Mouse (Mus musculus) ES-CJ7 (cell line): ENCODE measurements at regions not wholly inside any gene's neighbourhood (a gene's known extent, or its start where the extent isn't known, plus 50 kb on each side); places are given as distances from the start of the nearest gene placed in this dataset.

ENCODE experiments used
- DNase-seq: peaks from one replicate; pipeline ENCODE4 v3.0.0; 2011; ENCODE audit warnings: low read depth, low spot score

- no peak for DNase-seq
Measured at GRCm38 (mm10) chr13:113536306-113536705, 82.1 kb downstream of the Snx18 start.

DNA sequence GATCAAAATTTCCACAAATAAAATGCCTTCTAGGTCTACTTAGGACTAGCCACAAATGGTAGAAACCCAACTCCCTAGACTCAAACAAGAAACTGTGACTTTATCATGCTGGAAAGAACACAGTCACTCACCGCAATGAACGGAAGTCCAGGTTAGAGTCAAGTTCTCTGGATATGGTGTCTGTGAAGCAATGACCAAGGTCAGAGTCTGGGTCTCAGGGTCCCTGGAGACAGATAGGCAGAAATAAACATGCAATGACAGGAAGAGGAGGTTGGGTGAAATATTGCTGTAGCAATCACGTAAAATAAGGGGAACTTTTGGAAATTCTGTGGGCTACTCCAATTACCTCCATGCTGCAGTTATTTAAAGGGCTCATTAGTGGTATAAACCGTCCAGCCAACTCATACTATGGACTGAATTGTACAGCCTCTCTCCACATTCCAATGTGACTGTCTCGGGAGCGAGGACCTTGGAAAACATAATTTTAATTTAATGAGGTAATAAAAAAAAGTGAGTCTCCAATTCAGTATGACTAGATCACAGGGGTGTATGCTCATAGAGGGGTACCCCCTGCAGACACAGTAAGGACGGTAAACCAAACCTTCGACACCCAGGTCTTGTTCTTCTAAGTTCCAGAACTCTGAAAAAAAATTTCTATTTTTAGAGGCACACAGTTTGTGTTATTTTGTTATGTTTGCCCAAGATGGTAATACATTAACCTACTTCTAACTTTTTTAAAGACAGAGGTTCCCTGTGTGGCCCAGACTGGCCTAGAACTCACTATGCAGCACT, 83.5 kb downstream of the Snx18 start:
- DNase-seq = no peak

DNA sequence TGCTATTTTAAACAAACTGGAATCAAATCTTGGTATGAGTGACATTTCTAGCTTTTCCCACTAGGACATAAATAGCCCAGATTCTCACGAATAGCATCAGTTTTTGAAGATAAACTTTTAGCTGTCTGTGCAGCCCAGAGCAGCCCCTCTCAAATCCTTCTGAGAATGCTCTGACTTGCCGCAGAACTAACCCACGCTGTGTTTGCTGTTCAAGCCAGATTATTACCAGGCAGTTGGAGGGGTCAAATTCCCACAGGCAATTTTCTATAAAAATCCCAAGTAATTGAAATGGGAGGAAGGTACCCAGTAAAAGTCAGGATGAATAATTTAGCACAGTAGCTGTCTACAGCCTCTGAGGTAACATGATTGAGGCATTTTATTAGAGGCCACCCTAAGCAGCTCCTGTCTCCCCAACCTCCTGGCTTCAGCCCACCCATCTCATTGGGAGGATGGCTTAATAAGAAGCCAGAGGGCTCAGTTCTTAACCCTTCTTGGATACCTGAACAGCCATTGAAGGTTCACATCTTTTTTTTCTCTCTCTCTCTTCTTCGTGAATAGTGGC, 84.4 kb downstream of the Snx18 start:
- DNase-seq = no peak

DNA sequence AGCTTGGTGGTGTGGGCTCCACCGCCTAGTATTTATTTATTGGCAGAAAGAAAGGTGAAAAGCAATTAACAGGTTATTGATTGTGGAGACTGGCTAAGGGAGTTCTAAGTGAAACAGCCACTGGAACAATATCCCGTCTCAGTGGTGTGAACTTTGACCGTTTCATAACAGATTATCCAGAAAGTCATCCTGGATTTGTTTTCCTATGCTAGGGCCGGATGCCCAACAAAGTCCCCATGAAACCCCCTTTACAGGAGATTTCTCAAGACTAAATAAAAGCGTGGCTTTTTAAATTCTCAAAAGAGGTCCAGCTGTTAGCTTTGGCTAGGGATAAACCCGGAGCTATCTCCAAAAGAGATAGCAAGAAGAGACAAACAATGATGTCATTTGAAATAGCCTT, 91.4 kb downstream of the Snx18 start:
- no peak for DNase-seq

DNA sequence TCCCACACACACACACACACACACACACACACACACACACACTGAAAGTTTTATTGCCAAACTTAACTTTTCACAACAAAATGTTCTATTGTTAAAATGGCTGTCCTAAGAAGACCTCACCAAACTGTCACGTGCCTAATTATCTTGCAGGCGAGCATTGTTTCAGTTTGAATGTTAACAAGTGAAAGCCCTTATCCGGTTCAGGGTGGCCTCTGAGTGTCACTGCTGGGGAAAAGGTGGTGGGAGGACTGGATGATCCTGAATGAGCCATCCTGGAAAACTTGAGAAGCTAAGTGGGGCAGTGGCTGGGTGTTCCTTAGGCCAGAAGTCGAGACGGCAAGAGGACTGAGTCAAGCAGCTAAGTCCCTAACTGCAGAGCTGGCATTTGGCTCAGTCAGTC, 94.9 kb downstream of the Snx18 start:
- peak; percentile 27 for DNase-seq

DNA sequence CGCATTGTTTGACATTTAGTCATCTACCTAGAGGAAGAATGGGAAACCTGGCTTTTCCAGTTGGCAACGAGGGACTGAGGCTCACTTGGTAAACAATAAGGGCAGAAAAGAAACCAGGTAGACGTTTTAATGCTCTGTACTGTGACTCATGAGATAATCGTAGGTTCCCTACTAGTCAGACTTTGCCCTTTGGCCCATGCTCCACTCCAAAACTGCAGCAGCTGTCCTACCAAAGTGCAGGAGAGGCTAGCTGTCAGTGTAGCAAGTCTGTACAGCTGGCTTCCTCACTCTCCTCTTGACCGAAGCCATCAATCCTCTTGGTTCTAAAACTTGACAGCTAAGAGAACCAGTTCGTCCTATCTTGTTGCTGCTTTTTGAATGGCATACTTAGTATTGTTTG, 100.2 kb downstream of the Snx18 start:
- DNase-seq = no peak

DNA sequence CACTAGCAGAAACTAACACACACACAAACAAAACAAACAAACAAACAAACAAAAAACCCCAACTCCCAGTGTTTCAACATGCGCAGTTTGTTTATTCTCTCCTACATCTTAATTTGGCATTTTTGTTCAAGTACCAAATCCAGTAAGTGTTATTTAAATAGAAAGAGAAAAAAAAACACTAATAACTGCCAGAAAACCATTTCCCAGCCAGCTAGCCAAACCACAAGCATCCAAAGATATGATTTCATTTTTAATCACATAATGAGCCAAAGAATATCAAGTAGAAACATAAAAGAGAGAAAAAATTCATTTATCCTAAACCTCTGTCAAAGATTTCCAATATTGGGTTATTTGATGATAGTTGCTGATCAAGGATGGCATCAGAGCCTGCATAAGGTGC, 102.3 kb downstream of the Snx18 start:
- DNase-seq = no peak

GRCm38 (mm10) chr13:113515162-113515600, 103.2 kb downstream of the Snx18 start:
- DNase-seq = peak; percentile 68

- DNase-seq = no peak
Measured at GRCm38 (mm10) chr13:113509403-113510185, 108.8 kb downstream of the Snx18 start.

DNA sequence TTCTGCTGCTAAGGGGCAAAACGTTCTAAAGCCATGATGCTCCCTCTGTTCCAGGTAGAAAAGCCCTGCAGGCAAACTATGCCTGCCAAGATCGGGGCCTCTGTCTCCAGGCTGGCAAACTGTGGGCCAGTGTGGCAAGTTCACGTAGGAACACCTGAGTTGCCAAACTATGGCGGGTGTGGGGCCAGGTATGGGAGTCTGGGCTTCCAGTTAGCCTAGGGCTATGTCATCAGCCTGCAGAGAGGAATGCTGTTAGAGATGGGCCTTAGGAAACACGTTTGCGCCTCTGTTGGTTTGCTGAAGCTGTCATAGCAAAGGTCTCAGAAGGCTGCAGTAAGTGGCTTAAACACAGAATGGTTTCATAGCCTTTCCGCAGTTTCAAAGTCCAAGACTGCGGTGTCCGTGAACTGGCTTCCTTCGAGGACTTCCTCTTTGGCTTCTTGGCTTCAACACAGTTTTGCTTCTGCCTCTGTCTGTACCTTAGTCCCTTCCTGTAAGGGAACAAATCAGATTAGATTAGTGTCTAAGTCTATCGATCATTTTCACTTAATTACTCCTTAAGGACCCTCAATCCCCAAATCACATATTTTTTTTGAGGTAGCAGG, 110.1 kb downstream of the Snx18 start:
- DNase-seq = no peak

- DNase-seq = no peak
Measured at GRCm38 (mm10) chr13:113502528-113502927, 115.8 kb downstream of the Snx18 start.

DNA sequence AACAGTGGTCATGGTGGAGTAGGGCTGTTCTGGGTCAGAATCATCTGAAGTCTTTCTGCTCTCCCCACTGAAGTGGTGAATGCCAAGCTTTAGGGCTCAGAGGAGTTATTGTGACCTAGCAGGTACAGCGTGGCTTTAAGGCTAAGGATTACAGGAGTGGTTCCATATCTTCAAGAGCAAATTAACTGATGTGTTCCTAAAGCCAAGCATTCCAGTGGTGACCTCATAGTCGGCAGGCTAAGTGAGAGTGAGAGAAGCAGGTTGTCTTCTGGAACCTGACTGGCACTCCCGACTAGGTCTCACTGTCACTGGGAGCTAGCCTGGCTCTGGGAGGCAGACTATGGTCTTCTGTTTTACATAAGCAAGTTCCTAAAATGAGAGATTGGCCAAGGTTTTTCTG, 116.3 kb downstream of the Snx18 start:
- no peak for DNase-seq

DNA sequence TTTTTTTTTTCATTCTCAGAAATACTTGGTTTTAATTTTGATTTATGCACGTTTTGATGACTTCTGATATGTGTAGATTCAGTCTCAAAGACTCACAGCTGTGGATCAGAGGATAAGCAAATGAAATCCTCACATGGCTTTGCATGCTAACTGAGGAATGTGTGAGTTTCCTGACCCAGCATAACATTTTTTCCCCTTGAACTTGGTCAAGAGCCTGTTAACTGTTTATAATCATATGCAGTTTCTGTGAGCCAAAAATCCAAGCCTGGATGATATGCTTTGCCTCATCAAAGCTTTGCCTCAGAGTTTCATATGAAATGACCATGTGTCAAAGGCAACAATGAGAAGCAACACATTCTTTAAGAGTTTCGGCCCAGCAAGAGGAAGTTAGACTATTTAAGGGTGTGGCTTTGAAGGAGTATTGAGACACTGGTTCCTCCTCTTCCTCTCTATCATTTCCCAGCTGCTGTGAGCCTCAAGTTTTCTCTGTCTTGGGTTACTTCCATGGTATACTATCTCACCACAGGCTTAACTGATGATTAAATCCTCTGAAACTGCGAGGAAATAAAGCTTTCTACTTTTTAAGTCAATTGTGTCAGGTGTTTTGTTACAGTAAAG, 117.9 kb downstream of the Snx18 start:
- DNase-seq = no peak

DNA sequence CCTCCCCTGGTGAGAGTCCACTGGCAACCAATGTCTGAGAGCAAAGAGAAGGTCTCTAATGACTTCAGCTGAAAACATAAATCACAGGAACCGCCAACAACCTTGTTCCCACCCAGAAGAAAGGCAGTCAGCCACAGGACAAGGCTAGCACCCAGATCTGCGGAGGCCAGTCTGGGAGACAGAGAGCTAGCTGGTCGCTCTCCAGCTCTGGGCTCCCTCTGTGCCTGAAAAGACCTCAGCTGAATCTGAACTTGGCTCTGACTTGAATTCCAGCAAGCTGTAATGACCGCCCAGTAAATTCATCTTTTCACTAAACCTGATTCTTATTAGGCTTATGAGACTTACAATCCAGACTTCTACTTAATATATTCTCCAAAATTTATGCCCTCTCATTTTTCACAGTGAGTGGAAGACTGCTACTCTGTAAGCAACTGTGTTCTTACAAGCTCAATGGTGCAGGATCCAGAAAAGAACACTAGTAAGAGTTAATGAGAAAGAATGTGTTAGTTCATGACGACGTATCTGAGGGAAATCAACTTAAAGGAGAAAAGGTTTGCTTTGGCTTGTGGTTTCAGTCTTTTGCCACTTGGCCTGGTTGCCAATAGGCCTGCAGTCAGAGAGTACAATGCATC, 119.2 kb downstream of the Snx18 start:
- DNase-seq = no peak

DNA sequence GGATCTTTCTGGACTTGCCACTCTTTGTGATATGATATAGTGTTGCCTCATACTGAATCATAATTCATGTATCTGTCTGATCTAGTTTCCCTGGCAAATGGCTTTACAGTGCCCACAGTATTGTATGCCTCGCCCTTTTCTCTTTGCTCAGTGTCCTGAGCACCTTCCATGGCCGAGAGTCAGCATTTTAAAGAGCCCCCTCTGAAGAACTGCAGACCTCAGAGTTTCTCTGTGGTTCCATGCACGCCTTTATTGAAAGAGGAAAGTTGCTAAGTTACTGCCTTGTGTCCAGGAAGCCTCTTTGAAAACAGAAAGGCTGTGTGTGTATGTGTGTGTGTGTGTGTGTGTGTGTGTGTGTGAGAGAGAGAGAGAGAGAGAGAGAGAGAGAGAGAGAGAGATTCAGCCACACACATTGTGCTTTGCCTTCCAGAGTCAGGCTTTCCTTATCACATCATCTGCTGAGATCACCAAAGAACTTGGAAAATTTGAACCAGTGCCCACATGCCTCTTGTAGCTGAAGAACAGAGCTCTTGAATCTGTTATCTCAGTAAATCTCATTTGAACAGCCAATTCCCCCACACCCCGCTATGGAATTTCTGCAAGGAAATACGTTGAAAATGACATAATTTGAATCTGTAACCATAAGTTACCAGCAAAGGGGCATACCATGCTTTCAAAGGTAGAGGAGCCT, 122.6 kb downstream of the Snx18 start:
- DNase-seq = no peak

GRCm38 (mm10) chr13:113495136-113495535, 123.2 kb downstream of the Snx18 start:
- no peak for DNase-seq

- DNase-seq = no peak
Measured at GRCm38 (mm10) chr13:113494688-113495087, 123.7 kb downstream of the Snx18 start.

- DNase-seq = no peak
Measured at GRCm38 (mm10) chr13:113489951-113490822, 128.2 kb downstream of the Snx18 start.

- no peak for DNase-seq
Measured at GRCm38 (mm10) chr13:113486368-113486955, 131.9 kb downstream of the Snx18 start.
